Mouse (Mus musculus) MEL (cell line): Measurements from ENCODE around the gene Dhx29. TPM values are rescaled to one million over a fixed set of nuclear protein-coding genes. Genes with fewer than 3 reads are reported as not detected.

Experiments used
- DNase-seq: peaks from one replicate; pipeline ENCODE4 v3.0.0; 2011; ENCODE audit warnings: low read depth, low spot score
- H3K27ac ChIP-seq: 2 replicates; pipeline ENCODE4 v1.5.1; 2012; ENCODE audit warnings: low read depth, mild to moderate bottlenecking, control low read depth, low read length, moderate library complexity; ENCODE audit not compliant: control insufficient read depth
- H3K27me3 ChIP-seq, 2 experiments: fragments of 150-350 bp in 1 of 2; sonication (generic) in 1 of 2; 2 replicates each; pipeline ENCODE4 v1.6.1; 2012; ENCODE audit warnings: low read length in 2 of 2, mild to moderate bottlenecking in 2 of 2, improper control_type of control experiment in 1 of 2, moderate library complexity in 1 of 2; ENCODE audit not compliant: insufficient read depth in 2 of 2, control insufficient read depth in 1 of 2
- H3K36me3 ChIP-seq, 2 experiments: 2 replicates each; pipeline ENCODE4 v1.6.1; 2012 to 2014; ENCODE audit warnings: low read length in 2 of 2, improper control_type of control experiment in 1 of 2, inconsistent platforms in 1 of 2, mild to moderate bottlenecking in 1 of 2; ENCODE audit not compliant: insufficient read depth in 2 of 2, control insufficient read depth in 1 of 2
- H3K4me1 ChIP-seq, 2 experiments: fragments of 150-350 bp in 1 of 2; sonication (generic) in 1 of 2; 2 replicates each; pipeline ENCODE4 v1.6.1; 2012; ENCODE audit warnings: low read length in 2 of 2, improper control_type of control experiment in 1 of 2, mild to moderate bottlenecking in 1 of 2; ENCODE audit not compliant: insufficient read depth in 2 of 2, control insufficient read depth in 1 of 2
- H3K4me3 ChIP-seq, 2 experiments: fragments of 150-350 bp in 1 of 2; sonication (generic) in 1 of 2; 2 replicates each; pipeline ENCODE4 v1.5.1; 2012; ENCODE audit warnings: low read depth in 2 of 2, low read length in 2 of 2, mild to moderate bottlenecking in 2 of 2, moderate library complexity in 2 of 2, control low read depth in 1 of 2, improper control_type of control experiment in 1 of 2; ENCODE audit not compliant: control insufficient read depth in 1 of 2, insufficient read depth in 1 of 2
- H3K79me2 ChIP-seq: 2 replicates; pipeline ENCODE4 v1.6.1; 2012; ENCODE audit warnings: mild to moderate bottlenecking, low read length, moderate library complexity; ENCODE audit not compliant: control insufficient read depth, poor library complexity, insufficient read depth
- H3K9ac ChIP-seq: 2 replicates; pipeline ENCODE4 v1.6.1; 2012; ENCODE audit warnings: low read depth, mild to moderate bottlenecking, control low read depth, low read length, moderate library complexity; ENCODE audit not compliant: control insufficient read depth, poor library complexity, severe bottlenecking
- H3K9me3 ChIP-seq: fragments of 150-350 bp; sonication (generic); replicated peaks from 2 replicates; pipeline ENCODE4 v1.6.1; 2012; ENCODE audit warnings: mild to moderate bottlenecking, low read length, improper control_type of control experiment, moderate library complexity; ENCODE audit not compliant: insufficient read depth
- CHD1 ChIP-seq: IDR thresholded peaks from 2 replicates; pipeline ENCODE4 v1.6.1; 2012; ENCODE audit warnings: low read depth, mild to moderate bottlenecking, inconsistent platforms, low read length, improper control_type of control experiment
- CHD2 ChIP-seq: IDR thresholded peaks from 2 replicates; pipeline ENCODE4 v1.6.1; 2011; ENCODE audit warnings: low read length, improper control_type of control experiment
- E2F4 ChIP-seq: IDR thresholded peaks from 2 replicates; pipeline ENCODE4 v1.6.1; 2011; ENCODE audit warnings: low read depth, low read length, improper control_type of control experiment, borderline replicate concordance
- GABPA ChIP-seq: IDR thresholded peaks from 2 replicates; pipeline ENCODE4 v1.6.1; 2012; ENCODE audit warnings: low read depth, mild to moderate bottlenecking, inconsistent platforms, low read length, improper control_type of control experiment, moderate library complexity
- HCFC1 ChIP-seq: IDR thresholded peaks from 2 replicates; pipeline ENCODE4 v1.6.1; 2012; ENCODE audit warnings: low read depth, mild to moderate bottlenecking, inconsistent platforms, low read length, improper control_type of control experiment, moderate library complexity
- KAT2A ChIP-seq: conservative IDR thresholded peaks from 2 replicates; pipeline ENCODE4 v1.6.1; 2012; ENCODE audit warnings: low read depth, low read length, improper control_type of control experiment, inconsistent platforms
- MAFK ChIP-seq: IDR thresholded peaks from 2 replicates; pipeline ENCODE4 v1.6.1; 2011; ENCODE audit warnings: low read depth, mild to moderate bottlenecking, low read length, improper control_type of control experiment, borderline replicate concordance
- MAX ChIP-seq: IDR thresholded peaks from 2 replicates; pipeline ENCODE4 v1.6.1; 2011; ENCODE audit warnings: low read length, improper control_type of control experiment
- MYC ChIP-seq: IDR thresholded peaks from 2 replicates; pipeline ENCODE4 v1.6.1; 2011; ENCODE audit warnings: low read depth, mild to moderate bottlenecking, low read length, improper control_type of control experiment, moderate library complexity
- RAD21 ChIP-seq: IDR thresholded peaks from 2 replicates; pipeline ENCODE4 v1.6.1; 2011; ENCODE audit warnings: mild to moderate bottlenecking, low read depth, low read length, improper control_type of control experiment
- RCOR1 ChIP-seq: IDR thresholded peaks from 2 replicates; pipeline ENCODE4 v1.6.1; 2012; ENCODE audit warnings: low read depth, mild to moderate bottlenecking, inconsistent platforms, low read length, improper control_type of control experiment
- SIN3A ChIP-seq: IDR thresholded peaks from 2 replicates; pipeline ENCODE4 v1.6.1; 2012; ENCODE audit warnings: low read length, improper control_type of control experiment, inconsistent platforms
- TCF12 ChIP-seq: IDR thresholded peaks from 2 replicates; pipeline ENCODE4 v1.6.1; 2014; ENCODE audit warnings: low read depth, mild to moderate bottlenecking, inconsistent platforms, low read length, improper control_type of control experiment, moderate library complexity
- UBTF ChIP-seq: IDR thresholded peaks from 2 replicates; pipeline ENCODE4 v1.6.1; 2012; ENCODE audit warnings: low read depth, mild to moderate bottlenecking, inconsistent platforms, low read length, improper control_type of control experiment, moderate library complexity, borderline replicate concordance; ENCODE audit not compliant: insufficient read depth
- ZKSCAN1 ChIP-seq: IDR thresholded peaks from 2 replicates; pipeline ENCODE4 v1.6.1; 2012; ENCODE audit warnings: low read depth, mild to moderate bottlenecking, inconsistent platforms, low read length, improper control_type of control experiment, moderate library complexity
- ZNF384 ChIP-seq: IDR thresholded peaks from 2 replicates; pipeline ENCODE4 v1.6.1; 2012; ENCODE audit warnings: low read depth, mild to moderate bottlenecking, inconsistent platforms, low read length, improper control_type of control experiment
- polyA plus RNA-seq, 2 experiments: library from polyadenylated mRNA; stranded (reverse) in 1 of 2; unstranded in 1 of 2; fragments of >175 nt in 1 of 2; fragments of >200 nt in 1 of 2; gene quantifications; 2 replicates each; pipeline versions ENCODE4 v1.2.1 to v1.2.4; 2012; ENCODE audit warnings: low replicate concordance in 2 of 2, low read depth in 1 of 2; ENCODE audit not compliant: insufficient read length in 2 of 2, insufficient read depth in 1 of 2, missing spikeins in 1 of 2
- total RNA-seq: library from RNA; depleted of rRNA; stranded (reverse); fragments of 300-350 nt; gene quantifications from 2 replicates; pipeline ENCODE4 v1.2.3, GENCODE M21; 2012

The Dhx29 gene
- total and polyA plus RNA-seq, 3 experiments = 25.3 to 41.2 (median 26.7) TPM

DNA sequence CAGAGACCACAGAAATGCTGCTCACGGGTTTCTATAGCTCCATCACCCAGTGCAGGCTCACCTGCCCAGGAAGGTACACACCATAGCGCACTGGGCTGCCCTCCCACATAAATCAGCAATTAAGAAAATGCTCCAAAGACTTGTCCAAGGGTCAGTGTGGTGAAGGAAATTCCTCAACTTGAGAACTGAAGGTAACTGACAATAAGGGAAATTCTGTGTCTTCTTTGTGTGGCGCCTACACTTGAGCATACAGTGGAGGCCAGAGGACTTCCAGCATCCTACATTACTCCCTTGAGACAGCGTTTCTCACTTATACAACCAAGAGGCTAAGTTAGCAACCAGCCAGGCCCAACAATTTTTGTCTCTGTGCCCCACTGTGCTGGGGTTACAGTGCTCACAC, 1.3 kb upstream of the Dhx29 start:
- DNase-seq = peak; percentile 22
- H3K36me3 ChIP-seq = peaks cover 8 to 14% of the 10 kb centered on the region in 2 experiments; a peak in 3 of 4 replicates

DNA sequence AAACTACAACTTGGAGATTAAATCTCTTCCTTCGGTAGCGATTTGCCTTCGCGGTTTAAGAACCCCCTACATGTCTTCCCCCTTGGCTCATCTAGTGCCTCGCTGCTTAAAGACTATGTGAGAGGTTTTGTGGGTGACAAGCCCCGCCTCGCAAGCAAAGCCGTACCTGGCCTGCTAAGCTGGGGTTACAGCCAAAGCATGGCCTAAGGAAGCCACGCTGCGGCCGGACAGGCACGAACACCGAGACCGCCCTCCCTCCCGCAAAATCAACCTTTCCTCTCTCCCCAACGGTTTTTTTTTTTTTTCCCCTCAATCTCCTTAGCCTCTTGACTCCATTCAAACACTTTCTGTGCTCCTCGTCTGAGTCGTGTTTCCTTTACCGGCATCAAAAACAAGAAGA, 458 bp upstream of the Dhx29 start:
- H3K4me3 ChIP-seq = peak overlapping the region; percentile 73 to 98
- DNase-seq = peak; percentile 76
- H3K27me3 ChIP-seq = no peaks in the 10 kb centered on the region
- H3K27ac ChIP-seq = peak overlapping the region; percentile 89
- peaks cover 55% of the 10 kb centered on the region for H3K79me2 ChIP-seq
- H3K36me3 ChIP-seq = peaks cover 3 to 14% of the 10 kb centered on the region in 2 experiments
- TF ChIP-seq ZKSCAN1 = no peak
- 0 out of 2 replicates have a peak, but pooled peaks have one; percentile 24 for TF ChIP-seq CHD1
- no peaks in the 10 kb centered on the region for H3K9me3 ChIP-seq
- H3K4me1 ChIP-seq = peaks cover 3 to 14% of the 10 kb centered on the region in 2 experiments; a peak in 3 of 4 replicates
- H3K9ac ChIP-seq = peak overlapping the region; percentile 98

More for the DNA sequence above, 1.3 kb upstream of the Dhx29 start:
- Histone ChIP-seq H3K4me1 (peaks cover 3 to 14% of the 10 kb centered on the region in 2 experiments; a peak in 3 of 4 replicates), H3K79me2 (peaks cover 55% of the 10 kb centered on the region), H3K9ac (peak overlapping the region; percentile 98), H3K4me3 (peak overlapping the region; percentile 73 to 98), H3K27me3 (no peaks in the 10 kb centered on the region), H3K9me3 (no peaks in the 10 kb centered on the region), H3K27ac (no peak overlapping the region)
- TF ChIP-seq ZKSCAN1 = no peak
- no peak for TF ChIP-seq RCOR1
- no peak for TF ChIP-seq MYC
- no peak for TF ChIP-seq KAT2A
- TF ChIP-seq ZNF384 = no peak
- TF ChIP-seq RAD21 = no peak
- no peak for TF ChIP-seq MAX
- no peak for TF ChIP-seq HCFC1
- TF ChIP-seq CHD2 = no peak
- no peak for TF ChIP-seq TCF12
- TF ChIP-seq MAFK = no peak
- no peak for TF ChIP-seq GABPA
- no peak for TF ChIP-seq E2F4
- no peak for TF ChIP-seq SIN3A
- no peak for TF ChIP-seq UBTF
